Mouse (Mus musculus) urinary bladder, postnatal 4 days (tissue): ENCODE measurements around the gene Prrxl1.

Experiments used
- DNase-seq, 2 experiments: peaks; one replicate each; pipeline ENCODE4 v3.0.0; 2021 to 2022; ENCODE audit warnings: low spot score in 2 of 2

The Prrxl1 gene

DNA sequence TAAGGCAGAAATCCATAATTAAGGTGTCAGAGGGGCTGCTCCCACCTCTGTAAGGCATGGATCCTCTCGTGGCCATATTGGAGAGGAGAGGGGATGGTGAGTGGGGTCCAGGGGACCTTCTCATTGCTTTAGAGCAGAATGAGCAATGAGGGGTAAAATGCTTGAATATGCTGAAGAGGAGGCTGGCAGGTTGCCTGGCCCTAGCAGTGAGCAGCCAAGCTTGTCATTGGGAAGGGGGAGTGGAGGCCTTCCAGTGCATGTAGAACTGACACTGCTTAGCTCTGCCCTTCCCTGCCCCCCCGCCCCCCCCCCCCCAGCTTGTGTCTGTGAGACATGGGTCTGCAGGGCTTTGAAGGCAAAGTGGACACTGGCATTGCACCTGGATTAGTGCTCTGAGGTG lies 28.1 kb downstream of the Prrxl1 start:
- no peak for DNase-seq

DNA sequence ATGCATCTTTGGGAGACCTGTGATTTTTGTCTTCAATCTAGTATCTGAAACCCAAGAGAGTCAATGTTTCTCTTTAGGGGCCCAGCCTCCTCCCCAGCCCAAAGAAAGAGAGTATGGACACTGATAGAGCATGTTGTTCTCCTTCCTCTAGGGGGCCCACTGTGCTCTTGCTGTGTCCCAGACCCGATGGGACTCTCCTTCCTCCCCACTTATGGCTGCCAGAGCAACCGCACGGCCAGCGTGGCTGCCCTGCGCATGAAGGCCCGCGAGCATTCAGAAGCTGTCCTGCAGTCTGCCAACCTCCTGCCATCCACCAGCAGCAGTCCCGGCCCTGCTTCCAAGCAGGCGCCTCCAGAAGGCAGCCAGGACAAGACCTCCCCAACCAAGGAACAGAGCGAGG lies 29.4 kb downstream of the Prrxl1 start:
- no peak for DNase-seq

DNA sequence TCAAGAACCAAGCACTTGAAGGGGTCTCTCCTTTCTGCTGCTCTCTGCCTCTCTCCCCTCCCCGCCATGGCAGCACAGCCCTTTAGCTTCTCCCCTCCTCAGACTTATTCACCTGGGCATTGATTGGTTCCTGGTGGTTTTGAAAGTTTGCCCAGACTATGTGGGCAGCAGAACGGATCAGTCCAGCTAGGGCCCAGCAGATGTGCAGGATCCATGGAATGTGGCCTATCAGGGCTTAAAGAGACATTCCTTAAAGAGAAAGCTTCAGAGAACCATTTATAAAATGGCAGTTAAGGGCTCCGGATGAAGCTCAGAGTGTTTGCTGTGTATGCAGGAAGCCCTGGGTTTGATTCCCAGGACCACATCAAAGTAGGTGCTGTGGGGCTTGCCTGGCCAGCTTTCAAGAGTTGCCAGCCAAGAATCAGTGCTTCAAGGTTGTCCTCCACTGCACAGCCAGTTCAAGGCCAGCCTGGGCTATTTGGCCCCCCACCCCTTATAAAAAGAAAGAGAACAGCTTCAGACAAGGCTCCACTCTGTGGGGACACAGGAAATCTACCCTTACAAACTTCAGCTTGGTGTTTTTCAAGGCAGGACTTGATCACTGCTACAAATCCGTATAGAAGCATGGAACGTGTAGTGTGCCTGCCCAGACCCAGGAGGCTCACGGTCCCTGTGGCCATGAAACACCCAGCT lies 33.8 kb downstream of the Prrxl1 start:
- DNase-seq = no peak

DNA sequence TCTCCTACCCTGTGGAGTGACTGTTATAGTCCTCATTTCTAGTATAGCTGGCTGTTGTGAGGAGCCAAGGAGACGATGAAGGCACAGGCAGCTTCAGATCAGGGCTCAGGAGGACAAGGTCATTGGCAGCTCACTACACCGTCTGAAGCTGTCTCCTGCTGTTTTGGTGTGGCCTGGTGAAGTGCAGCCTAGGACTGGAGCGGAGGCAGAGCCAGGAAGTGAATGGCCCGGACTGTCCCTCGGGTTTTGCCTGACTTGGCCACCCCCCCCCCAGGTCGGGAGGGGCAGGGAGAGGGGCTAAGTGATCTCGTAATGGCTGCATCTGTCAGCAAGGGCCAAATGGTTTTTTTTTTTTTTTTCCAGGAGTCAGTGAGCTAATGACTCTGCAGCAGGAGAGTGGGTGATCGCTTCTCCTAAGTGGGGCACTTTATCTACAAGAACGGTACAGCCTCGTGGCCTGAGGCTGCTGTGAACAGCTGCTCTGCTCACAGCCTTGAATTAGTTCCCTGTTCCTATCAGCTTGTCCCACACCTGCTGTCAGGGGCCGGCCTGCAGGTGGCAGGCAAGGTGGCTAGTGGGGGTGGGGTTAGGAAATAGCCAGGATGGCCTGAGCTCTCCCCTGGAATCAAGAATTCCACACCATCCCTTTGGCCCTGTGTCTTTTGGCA lies 34.9 kb downstream of the Prrxl1 start:
- DNase-seq = no peak

DNA sequence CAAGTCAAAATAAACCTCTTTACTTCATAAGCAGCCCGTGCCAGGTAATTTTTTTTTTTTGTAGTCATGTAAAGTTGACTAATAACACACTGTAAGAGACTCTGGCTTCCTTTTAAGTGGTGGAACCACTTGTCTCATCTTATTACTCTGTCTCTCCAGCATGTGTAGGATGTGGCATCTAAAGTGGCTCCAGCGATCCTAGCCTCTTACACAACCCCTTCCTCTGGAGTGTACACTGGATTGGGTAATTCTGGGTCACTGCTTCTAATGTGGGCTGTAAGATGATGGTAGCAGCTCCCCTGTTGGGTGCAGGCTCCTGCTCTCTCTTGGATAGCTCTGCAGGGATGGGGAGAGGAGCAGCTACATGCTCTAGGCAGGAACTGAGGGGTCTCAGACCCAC lies 39.3 kb downstream of the Prrxl1 start:
- no peak for DNase-seq

DNA sequence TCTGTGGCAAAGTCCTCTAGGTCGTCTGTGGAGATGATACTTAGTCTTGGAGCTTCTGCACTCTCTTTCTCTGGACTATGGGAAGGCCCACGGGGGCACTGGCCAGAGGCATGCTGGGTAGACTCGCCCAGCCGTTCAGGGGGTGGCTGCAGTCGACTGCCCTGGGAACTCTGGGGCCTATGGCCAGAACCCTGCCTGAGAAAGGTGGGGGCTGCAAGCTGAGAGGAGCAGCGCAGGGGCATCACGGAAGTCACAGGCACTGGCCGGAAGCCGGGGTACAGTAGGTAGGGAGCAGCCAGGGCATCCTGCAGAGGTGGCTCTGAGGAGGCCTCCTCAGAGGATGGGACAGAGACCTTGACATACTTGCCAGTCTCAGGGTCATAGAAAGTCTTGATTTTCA lies 60.6 kb downstream of the Prrxl1 start:
- peak in 1 of 2 experiments; percentile 54 for DNase-seq

DNA sequence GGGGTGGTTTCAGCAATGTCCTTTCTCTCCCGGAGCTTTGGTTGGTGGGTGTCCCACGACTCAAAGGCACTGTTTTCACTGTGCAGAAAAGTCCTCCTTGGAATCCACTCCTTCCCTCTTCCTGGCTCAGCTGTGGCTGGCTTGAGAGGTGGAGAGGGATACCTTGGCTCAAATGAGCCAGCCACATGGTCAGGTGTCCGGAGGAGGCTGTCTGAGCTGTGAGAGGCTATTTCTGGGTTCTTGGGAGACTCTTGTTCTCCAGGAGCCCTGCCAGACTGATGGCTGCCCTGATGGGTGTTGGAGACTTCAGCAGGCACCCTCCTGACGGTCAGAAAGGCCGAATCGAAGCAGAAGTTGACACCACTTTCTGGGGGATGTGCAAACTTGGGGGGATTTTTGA lies 63.9 kb downstream of the Prrxl1 start:
- no peak for DNase-seq

DNA sequence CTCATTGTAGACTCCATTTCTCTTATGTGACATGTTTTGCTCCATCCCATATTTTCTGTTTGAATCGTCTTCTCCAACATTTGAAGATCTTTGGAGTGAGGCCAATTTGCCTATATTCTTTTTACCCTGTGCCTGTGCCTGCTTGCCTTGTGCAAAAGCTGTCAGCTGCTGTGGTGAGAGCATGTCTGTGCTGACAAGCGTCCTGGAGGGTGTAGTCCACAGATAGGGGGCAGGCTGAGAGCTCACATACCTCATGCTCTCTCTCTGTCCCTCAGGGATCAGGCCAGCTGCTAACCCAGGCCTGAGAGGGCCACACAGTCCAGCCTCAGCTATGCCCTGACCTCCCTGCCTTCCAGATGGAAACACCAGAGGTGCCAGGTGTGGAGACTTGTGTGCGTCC lies 74.0 kb downstream of the Prrxl1 start:
- no peak for DNase-seq

DNA sequence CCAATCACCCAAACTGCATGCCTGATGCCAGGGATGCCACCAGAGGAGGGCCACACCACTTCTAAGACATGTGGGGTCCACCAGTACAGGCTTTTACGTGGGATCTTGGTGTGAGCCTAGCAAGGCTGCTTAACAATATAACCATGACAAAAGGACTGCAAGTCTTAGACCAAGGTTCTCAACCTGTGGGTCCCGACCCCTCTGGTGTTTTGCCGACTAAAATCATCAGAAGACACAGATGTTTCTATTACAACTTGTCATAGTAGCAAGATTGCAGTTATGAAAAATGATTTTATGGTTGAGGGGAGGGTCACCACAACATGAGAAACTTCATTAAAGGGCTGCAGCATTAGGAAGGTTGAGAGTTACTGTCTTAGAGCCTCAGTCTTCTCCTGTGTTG lies 79.4 kb downstream of the Prrxl1 start:
- DNase-seq = no peak

DNA sequence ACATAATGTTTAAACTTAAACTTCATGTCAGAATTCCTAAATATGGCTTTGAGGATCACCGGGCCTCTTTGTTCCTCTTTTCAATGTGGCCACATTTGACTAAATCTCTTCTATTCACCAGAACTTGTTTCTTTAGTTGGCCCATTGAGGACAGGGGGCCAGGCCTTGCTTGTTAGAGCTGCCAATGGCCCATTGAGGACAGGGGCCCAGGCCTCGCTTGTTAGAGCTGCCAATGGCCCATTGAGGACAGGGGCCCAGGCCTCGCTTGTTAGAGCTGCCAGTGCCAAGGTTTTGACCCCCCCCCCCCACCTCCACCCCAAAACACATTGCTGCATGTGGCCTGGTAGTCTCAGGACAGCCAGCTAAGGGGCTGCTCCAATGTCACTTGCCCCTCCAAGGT lies 82.4 kb downstream of the Prrxl1 start:
- DNase-seq = no peak

DNA sequence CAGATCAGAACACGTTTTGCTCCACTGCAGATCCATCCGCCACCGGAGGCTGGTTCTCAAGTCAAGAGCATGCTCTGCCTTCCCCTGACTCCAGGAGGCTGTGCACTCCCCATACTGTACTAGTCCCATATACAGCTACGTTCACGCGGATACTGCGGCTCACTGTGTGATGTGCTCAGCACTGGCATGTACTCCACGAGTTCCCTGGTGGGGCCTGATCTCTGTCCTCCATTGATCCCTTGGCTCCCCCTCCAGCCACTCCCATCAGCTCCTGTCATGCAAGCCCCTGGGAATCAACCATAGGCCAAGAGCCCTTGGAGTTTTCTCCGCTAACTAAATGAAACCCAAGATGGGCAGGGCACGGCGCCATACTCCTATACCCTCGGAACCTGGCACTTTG lies 83.3 kb downstream of the Prrxl1 start:
- DNase-seq = no peak

DNA sequence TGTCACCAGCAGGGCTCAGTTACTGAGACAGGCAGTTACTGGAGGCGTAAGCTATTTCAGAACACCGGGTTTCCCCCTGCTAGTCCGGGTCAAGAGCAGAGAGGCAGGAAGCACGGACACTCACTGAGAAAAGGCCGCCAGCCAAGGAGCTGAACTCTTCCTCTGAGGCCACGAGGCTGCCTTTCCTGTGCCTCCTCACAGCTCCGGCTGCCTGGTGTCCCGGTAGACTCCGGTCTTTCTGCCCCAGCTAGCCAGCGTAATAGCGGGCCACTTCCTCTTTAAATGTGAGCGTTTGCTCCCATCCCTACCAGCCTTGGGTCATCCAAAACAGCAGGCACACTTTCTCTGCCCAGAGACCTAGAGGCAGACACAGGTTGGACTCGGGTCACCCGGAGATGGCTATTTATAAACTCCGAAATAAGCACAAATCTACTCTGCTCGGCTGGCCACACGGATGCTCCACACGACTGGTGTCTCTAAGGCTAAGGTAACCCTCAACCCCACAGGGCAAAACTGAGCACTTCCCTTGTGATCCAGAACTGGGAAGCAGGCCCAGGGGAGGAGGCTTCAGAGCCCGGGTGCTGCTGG lies 84.1 kb downstream of the Prrxl1 start:
- peak in 1 of 2 experiments; percentile 24 for DNase-seq

DNA sequence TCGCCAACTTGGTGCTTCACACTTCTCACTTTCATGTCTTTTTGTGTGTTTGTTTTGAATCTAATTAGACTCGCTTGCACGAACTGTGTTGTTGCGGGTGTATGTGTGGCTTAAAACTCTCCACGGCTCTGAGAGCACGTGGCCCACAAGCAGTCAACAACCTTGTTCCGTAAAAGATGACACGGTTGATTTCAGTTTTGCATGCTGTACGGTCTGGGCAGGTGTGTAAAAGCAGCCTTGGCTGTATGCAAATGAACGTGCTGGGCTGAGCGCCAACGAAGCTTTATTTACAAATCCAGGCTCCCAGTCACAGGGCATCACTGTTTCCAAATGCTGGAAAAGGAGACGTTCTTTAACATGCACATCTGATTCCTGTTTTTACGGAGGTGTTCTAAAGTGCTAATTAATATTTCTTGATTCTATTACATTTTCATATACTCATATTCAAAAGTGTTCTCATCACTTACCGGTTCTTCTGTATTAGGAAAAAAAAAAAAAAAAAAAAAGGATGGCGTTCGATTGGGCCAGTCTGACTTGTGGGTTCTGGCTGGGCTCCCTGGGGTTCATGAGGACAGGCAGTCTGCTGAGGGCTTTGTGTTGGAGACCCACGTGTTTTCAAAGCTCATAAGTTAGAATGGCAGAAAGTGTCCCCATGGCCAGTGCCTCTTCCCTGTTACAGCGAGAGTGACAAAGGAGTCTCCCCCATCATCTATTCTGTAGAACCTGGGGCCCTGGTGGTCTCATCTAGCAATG lies 85.0 kb downstream of the Prrxl1 start:
- DNase-seq = no peak

DNA sequence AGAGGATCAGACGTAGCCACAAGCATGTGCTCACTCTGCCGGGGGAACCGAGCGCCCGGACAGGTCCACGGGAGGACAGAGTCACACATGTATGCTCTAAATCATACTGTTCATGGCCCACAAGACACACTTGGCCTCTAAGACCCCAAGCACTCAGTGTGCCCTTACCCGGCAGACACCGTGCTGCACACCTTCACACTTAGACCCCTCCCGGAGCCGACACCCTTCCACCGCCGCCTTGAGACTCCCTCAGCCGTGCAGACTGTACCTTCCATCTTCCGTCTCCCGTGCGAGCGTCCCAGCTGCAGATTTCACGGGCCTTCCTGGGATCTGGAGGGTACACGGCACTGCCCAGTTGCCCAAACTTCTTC lies 85.5 kb downstream of the Prrxl1 start:
- no peak for DNase-seq

DNA sequence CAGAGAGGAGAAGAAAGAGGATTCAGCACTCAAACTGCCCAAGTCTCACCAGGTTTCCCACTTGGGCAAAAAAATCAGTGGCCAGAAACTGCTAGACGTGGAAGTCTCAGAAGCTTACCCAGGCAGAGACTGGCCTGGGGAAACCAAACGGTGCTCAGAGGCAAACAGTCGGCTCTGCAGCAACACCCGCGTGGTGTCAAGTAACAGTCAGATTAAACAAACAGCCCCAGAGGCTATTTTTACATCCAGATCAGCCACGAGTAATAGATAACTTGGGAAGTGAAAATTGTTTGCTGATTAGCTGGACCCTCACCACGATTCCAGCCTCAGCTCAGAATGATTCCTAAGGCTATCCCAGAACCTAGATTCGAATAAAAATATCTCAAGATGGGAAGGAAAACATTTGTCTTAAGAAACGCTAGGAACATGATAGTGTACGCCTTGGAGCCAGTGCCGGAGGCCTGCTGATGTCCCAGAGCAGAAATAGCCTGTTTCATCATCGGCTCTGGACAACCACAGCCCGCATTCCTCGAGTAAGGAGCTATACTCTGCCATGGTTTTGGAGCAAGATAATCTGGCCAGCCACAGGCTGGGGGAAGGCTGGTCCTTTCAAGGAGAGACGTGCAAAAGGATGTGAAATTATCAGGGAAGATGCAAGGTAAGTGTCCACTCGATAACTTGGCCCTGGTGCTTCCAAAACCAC lies 86.1 kb downstream of the Prrxl1 start, which contains the start of gene 3425401B19Rik:
Gene 3425401B19Rik (minus strand): TSS at position 170 of the 703 bp plus-strand sequence.
- no peak for DNase-seq

DNA sequence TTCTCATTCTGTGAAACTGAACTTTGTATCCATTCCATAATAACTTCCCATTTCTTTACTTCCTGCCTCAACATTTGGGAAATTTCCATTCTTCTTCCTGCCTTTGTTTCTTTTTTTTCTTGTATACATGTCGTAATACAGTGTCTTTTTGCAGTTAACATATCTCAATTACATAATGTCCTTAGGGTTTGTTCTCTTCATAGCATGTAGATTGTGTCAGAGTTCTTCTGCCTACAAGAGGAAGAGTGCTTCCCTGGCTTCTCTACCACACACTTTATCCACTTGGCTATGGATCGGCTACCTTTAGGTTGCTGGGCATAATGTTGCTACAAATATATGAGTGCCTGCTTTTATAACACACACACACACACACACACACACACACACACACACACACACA lies 96.7 kb downstream of the Prrxl1 start:
- no peak for DNase-seq

DNA sequence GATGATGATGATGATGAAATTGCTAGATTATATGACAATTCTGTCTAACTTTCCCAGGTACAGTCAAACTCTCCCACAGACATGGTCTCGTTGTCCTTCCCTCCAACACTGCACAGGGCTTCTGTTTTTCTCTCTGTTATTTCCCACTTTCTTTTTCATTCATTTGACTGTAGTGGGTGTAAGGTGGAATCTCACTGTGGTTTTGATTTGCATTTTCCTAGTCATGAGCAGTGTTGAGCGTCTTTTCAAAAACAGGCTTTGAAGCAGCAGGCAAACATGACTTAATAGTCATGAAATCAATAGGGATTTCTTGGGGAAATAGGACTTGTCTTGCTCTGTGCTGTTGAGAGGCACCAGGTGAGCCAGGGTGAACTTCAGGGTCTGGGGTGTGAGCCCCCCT lies 97.1 kb downstream of the Prrxl1 start:
- no peak for DNase-seq

DNA sequence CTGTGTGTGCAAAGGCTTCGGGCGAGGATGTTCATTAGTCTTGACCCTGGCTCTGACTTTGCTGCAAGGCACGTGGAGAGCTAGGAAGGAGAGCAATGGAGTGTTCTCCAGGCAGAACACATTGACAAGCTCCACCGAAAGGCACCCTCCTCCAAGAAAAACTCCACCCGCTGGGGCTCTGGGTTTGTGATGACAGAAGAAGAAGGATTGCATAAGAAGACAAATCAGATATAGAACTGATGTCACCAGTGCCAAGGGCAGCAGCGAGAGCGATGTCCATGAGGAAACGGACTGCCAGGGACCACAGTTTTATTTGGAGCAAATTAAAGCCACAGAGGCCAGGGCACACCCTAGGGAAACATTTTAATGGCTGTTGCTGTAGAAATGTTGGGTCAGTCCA lies 98.6 kb downstream of the Prrxl1 start:
- DNase-seq = no peak

DNA sequence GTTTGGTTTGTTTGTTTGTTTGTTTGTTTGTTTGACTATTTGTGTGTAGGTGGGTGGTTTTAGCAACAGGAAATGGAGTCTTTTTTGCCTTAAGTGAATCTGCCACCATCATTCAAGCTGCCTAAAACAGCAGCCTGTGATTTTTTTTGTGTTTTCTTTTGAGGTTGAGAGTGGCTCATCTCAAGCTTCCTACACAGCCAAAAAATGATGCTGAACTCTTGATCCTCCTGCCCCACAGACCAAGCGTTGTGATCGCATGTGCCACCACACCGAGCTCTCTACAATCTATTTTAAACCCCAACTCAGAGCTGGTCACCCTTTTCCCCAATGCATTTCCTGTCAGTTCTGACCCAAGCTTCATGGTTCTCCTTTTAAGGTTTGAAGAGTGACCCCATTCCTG lies 99.3 kb downstream of the Prrxl1 start:
- no peak for DNase-seq
